Mouse (Mus musculus): ENCODE data around the gene Epb42. TPM values are rescaled to one million over a fixed set of nuclear protein-coding genes. Genes with fewer than 3 reads are reported as not detected.
"Not testable (repeated sequence)": the region's sequence is repeated elsewhere in the genome, so short reads cannot be mapped to it uniquely, and the experiment has no call there.

Epb42 gene
- total RNA-seq, 2 experiments from 2014 or later = 19.8 to 30.0 TPM

GRCm38 (mm10) chr2:121009071-121009677, 27.7 kb downstream of the Epb42 start:
- no peak for ATAC-seq (replicated peaks; ENCODE audit: low FRiP score, low TSS enrichment, poor library complexity, severe bottlenecking)

- ATAC-seq (replicated peaks; ENCODE audit: low FRiP score, low TSS enrichment, poor library complexity, severe bottlenecking) = no peak
Measured at GRCm38 (mm10) chr2:121008664-121009007, 28.2 kb downstream of the Epb42 start.

GRCm38 (mm10) chr2:121007925-121008663, 28.8 kb downstream of the Epb42 start, which contains the start of gene Ccndbp1:
Ccndbp1 (plus strand) TSS chr2:121008403.
- peak; percentile 96 for ATAC-seq (replicated peaks; ENCODE audit: low FRiP score, low TSS enrichment, poor library complexity, severe bottlenecking)

DNA sequence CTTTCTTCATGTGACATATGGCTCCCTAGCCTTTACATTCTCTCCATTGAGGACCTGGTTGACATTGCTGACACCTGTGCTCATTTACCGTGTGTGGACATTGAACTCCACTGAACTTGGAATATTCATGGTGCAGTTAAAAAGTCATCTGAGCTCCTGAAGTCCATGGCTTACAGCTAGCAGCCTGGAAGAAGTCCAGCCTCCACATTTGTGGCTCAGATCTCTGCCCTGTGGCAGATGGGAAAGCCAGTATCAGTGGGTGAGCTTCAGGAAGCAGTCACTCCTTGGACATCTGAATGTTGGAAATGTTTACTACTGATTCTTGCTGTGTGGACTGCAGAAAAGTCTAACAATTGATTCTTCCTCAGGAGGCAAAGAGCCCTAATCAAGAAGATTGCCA, 29.9 kb downstream of the Epb42 start:
- ATAC-seq (replicated peaks; ENCODE audit: low FRiP score, low TSS enrichment, poor library complexity, severe bottlenecking) = no peak

DNA sequence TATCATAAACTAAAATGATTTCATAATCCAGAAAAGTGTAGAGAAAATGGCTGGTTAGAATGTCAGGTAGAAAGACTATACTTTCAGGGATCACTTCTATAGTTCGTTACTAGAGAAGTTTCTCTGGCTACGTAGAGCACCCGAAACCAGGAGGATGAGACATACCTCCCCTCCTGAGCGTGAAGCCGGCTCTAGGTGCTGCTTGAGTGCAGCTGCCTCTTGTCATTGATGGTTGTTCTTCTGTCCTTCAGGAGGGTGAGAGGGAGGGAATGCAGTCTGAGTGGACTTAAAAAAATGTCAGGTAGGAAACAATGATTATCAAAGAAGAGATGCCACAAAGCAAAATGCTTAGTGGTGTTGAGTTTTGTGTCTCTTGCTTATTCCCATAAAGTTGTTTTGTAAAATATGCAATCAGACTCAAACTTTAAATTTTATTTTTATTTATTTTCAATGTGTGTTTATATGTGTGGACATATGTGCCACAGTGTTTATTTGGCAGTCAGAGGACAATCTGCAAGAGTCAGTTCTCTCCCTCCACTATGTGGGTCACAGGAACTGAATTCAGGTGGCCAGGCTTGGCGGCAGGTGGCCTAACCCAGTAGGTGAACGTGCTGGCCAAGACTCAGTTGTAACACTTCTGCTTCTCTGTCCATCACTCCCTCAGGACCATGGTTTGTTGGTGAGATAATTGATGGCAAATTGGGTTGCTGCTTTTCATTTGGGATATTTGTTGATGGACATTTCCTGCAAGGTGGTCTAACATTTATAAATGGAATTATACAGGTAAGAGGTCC, 32.7 kb downstream of the Epb42 start:
- no peak for ATAC-seq (replicated peaks; ENCODE audit: low FRiP score, low TSS enrichment, poor library complexity, severe bottlenecking)

DNA sequence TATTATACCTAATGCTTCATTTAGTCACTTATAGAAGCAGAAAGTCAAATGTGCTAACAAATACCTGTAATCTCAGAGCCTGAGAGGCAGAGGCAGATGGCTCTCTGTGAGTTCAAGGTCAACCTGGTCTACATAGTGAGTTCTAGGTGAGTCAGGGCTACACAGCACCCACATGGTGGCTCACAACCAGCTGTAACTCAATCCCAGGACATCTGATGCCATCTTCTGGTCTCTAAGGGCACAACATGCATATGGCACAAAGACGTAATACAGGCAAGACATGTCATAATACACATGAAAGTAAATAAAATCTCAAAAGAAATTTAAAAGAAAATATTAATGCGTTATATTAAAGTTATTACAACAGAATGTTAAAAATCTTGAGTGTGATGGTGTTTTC, 33.3 kb downstream of the Epb42 start:
- no peak for ATAC-seq (replicated peaks; ENCODE audit: low FRiP score, low TSS enrichment, poor library complexity, severe bottlenecking)

DNA sequence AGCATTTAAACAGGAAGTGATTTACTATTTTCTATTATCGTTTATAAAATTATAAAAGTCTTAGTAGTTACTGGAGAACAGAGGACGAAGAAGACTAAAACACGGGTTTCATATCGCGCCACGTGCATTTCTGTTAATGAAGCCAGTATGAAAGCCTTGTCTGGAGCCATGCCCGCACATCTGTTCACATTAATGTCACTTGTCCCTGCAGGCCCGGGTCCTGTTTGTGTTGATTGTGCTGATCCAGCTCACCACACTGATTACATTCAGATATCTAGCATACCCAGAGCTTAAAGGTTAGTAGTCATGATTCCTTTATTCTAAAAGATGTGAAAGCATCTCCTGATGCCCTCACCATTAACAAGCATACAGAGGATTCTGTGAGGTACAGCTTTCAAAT, 38.0 kb downstream of the Epb42 start:
- peak; percentile 83 for ATAC-seq (replicated peaks; ENCODE audit: low FRiP score, low TSS enrichment, poor library complexity, severe bottlenecking)

DNA sequence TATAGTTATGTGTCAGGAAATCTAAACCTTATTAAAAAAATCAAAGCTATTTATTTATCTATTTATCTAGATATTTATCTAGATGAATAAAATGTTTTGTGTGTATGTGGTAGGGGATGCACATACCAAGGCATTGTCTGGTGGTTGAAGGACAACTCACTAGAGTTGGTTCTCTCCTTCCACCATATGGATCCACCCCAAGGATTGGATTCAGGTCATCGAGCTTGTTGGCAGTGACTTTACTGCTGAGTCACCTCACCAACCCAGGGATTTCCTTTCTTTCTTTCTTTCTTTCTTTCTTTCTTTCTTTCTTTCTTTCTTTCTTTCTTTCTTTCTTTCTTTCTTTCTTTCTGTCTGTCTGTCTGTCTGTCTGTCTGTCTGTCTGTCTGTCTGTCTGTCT, 40.3 kb downstream of the Epb42 start:
- not testable (repeated sequence) for ATAC-seq (replicated peaks; ENCODE audit: low FRiP score, low TSS enrichment, poor library complexity, severe bottlenecking)

DNA sequence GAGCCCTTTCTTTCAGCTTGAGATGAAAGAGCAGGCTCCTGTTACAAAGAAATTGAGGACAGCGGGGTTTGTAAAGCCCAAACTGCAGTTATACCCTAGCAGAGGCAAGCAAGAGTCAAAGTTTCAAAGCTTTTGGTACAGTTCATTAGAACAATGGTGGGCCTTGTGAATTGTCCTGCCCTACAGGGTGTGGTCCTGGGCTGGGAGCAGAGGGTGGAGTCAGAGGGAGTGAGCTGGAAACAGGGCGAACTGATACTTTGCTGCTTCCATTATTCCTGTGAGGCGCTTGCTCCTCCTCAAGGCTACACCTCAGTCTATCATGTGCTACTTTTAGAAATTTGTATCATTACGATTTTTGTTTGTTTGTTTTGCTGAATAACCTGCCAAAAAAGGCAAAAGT, 45.7 kb downstream of the Epb42 start:
- ATAC-seq (replicated peaks; ENCODE audit: low FRiP score, low TSS enrichment, poor library complexity, severe bottlenecking) = no peak; the same call in 1 of the 2 replicates

- ATAC-seq (replicated peaks; ENCODE audit: low FRiP score, low TSS enrichment, poor library complexity, severe bottlenecking) = no peak
Measured at GRCm38 (mm10) chr2:120985241-120985640, 51.6 kb downstream of the Epb42 start.

DNA sequence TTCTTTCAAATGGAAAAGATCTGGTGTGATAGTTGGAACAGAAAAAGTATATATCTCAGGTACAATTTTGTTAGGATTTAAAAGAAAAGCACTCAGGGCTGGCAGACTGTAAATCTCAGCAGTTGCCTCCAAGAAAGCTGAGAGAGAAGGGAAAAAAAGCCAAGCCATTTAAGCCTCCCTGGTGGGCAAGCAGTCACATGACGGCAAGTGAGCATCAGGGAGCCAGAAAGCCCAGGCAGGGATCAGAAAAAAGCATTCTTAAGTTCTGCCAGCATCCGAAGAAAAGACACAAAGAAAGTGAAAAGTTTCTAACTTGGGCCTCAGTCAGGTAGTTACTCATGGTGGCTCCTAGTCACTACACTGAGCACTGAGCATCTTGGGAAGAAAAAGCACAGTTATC, 53.3 kb downstream of the Epb42 start:
- ATAC-seq (replicated peaks; ENCODE audit: low FRiP score, low TSS enrichment, poor library complexity, severe bottlenecking) = no peak

DNA sequence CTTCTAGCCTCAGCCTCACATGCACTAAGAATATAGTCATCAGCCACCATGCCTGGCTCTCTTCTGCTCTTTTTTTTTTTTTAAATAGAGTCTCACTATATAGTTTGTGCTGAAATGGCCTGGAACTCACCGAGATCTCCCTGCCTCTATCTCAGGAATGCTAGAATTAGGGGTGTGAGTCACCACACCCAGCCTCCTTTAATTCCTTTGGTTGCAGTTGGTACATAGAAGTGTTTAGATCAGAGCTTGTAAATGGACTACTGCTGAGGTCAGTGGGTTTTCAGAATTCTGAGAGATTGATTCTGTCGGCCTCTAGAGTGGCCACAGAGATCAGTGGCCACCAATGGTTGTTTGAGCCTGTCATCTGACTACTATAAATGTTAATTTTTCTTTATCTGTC, 56.0 kb downstream of the Epb42 start:
- ATAC-seq (replicated peaks; ENCODE audit: low FRiP score, low TSS enrichment, poor library complexity, severe bottlenecking) = no peak

- no peak for ATAC-seq (replicated peaks; ENCODE audit: low FRiP score, low TSS enrichment, poor library complexity, severe bottlenecking)
Measured at GRCm38 (mm10) chr2:120979819-120980218, 57.1 kb downstream of the Epb42 start.

DNA sequence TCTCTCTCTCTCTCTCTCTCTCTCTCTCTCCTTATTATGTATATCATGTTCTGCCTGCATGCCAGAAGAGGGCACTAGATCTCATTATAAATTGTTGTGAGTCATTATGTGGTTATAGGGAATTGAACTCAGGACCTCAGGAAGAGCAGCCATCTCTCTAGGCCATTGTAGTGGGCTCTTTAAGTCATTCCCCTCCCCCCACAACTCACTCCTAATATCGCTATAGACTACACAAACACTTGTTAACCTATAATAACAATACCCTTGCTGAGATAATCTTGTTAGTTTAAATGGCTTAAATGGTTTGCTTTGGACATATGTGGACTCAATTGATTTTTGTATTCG, 58.2 kb downstream of the Epb42 start:
- no peak for ATAC-seq (replicated peaks; ENCODE audit: low FRiP score, low TSS enrichment, poor library complexity, severe bottlenecking)

GRCm38 (mm10) chr2:120977926-120978692, 58.8 kb downstream of the Epb42 start:
- ATAC-seq (replicated peaks; ENCODE audit: low FRiP score, low TSS enrichment, poor library complexity, severe bottlenecking) = no peak

DNA sequence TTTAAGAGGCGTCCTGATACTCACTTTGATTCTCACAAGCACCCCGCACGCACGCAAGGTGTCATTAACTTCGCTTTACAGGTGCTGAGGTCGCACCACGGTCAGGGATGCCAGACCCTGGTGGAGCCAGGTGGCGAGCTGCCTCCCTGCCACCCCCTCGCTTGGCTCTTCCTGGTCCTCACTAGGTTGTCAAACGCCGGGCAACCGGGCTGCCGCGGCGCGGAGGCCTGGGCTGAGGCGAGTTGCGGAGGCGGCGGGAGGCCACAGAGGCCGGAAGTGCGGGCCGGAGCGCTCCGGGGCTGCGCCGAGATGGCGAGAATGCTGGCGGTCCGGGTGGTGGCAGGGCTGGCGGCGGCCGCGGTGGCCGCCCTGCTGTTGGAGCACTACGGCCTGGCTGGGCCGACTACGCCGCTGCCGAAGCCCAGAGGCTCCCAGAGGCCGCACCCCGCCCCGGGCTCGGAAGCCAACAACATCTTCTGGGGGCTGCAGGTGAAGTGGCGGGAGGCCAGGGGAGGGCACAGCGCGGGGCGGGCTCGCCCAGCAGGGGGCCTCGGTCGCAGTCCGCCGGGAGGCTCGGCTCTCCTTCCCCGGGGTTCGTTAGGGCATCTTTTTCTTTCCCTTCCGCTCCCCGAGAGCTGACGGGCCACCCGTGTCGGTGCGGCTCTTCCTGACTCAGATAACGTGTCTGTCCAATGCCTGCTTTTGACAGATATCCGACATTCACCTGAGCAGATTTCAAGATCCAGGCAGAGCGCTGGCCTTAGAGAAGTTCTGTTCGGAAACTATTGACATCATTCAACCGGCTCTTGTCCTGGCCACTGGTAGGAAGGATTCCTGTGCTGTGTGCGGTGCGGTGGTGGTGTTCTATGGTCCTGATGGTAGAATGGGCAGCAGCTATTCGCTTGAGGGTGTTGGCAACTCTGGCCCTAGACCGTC, 59.6 kb downstream of the Epb42 start, which contains the start of gene Tmem62:
Gene Tmem62 (plus strand): TSS at position 28 of the 936 bp plus-strand sequence.
- ATAC-seq (replicated peaks; ENCODE audit: low FRiP score, low TSS enrichment, poor library complexity, severe bottlenecking) = peak; percentile 79

GRCm38 (mm10) chr2:120976308-120976707, 60.6 kb downstream of the Epb42 start:
- ATAC-seq (replicated peaks; ENCODE audit: low FRiP score, low TSS enrichment, poor library complexity, severe bottlenecking) = 0 out of 2 replicates have a peak, but pooled peaks have one; percentile 37

GRCm38 (mm10) chr2:120972964-120973363, 63.9 kb downstream of the Epb42 start:
- ATAC-seq (replicated peaks; ENCODE audit: low FRiP score, low TSS enrichment, poor library complexity, severe bottlenecking) = no peak

DNA sequence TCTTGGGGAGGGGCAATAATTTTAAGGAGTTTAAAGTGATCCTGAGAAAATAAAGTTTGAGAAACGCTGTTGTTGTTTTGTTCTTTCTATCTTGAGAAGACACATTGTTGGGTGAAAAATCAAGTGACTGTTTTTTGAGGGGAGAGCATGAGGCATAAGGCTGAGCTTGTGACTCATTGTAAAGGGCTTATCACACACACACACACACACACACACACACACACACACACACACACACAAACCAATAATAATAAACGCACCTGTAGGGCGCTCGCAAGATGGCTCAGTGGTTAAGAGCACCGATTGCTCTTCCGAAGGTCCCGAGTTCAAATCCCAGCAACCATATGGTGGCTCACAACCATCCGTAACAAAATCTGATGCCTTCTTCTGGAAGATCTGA, 64.6 kb downstream of the Epb42 start:
- not testable (repeated sequence) for ATAC-seq (replicated peaks; ENCODE audit: low FRiP score, low TSS enrichment, poor library complexity, severe bottlenecking)

All from megakaryocyte-erythroid progenitor cell, adult 5-6 weeks (primary cell).